Mouse (Mus musculus): ENCODE results near the gene Lmntd2. TPM values are rescaled to one million over a fixed set of nuclear protein-coding genes. Genes with fewer than 3 reads are reported as not detected.
A peak's percentile ranks its signal among the peaks of the same experiment; 100 is the strongest.

The Lmntd2 gene
- polyA plus RNA-seq, 1 experiment from 2014 or later, result 2.7 TPM

GRCm38 (mm10) chr7:141215101-141215879, 1.4 kb upstream of the Lmntd2 start, which contains the start of gene Rassf7:
Gene Rassf7, plus strand, starts transcription at chr7:141215860.
- peak; percentile 90 for ATAC-seq (ENCODE audit: low FRiP score, low TSS enrichment)
- Histone ChIP-seq H3K4me3 (ENCODE audit: low read depth, low read length) (peak within 1 kb of the TSS; percentile 60), H3K9me3 (ENCODE audit: control insufficient read depth, low read length) (no peaks in the 10 kb centered on the region), H3K27me3 (ENCODE audit: control insufficient read depth, insufficient read depth, low read length) (no peaks in the 10 kb centered on the region), H3K9ac (ENCODE audit: low read length) (peak within 1 kb of the TSS; percentile 79), H3K27ac (replicated peaks) (peak within 1 kb of the TSS; percentile 98), H3K4me2 (replicated peaks; ENCODE audit: low read depth) (peak within 1 kb of the TSS; percentile 95), H3K4me1 (replicated peaks; ENCODE audit: control insufficient read depth, insufficient read depth) (peaks cover 2% of the 10 kb centered on the region), H3K36me3 (ENCODE audit: control insufficient read depth, insufficient read depth, low read length) (no peaks in the 10 kb centered on the region)
- peak; percentile 100 for DNase-seq (ENCODE audit: low spot score)
- no peak for TF ChIP-seq EP300 (optimal IDR thresholded peaks at IDR 0.05)
- no peak for TF ChIP-seq CTCF (IDR thresholded peaks at IDR 0.05; ENCODE audit: low read depth)
- WGBS, result under 1% methylated on average over 37 of the region's 41 CpGs

- WGBS, result 60% methylated on average over 3 of the region's 3 CpGs
- H3K36me3 ChIP-seq (ENCODE audit: control insufficient read depth, insufficient read depth, low read length), result no peaks in the 10 kb centered on the region
- DNase-seq (ENCODE audit: low spot score) (no peak), ATAC-seq (ENCODE audit: low FRiP score, low TSS enrichment) (no peak)
- H3K9me3 ChIP-seq (ENCODE audit: control insufficient read depth, low read length), result no peaks in the 10 kb centered on the region
- TF ChIP-seq CTCF (IDR thresholded peaks at IDR 0.05; ENCODE audit: low read depth) (no peak), EP300 (optimal IDR thresholded peaks at IDR 0.05) (no peak)
- H3K27me3 ChIP-seq (ENCODE audit: control insufficient read depth, insufficient read depth, low read length), result no peaks in the 10 kb centered on the region
- no peak overlapping the region for H3K9ac ChIP-seq (ENCODE audit: low read length)
- no peak overlapping the region for H3K4me2 ChIP-seq (replicated peaks; ENCODE audit: low read depth)
- H3K4me3 ChIP-seq (ENCODE audit: low read depth, low read length), result no peak overlapping the region
- no peaks in the 10 kb centered on the region; the same call in none of the 2 replicates for H3K4me1 ChIP-seq (replicated peaks; ENCODE audit: control insufficient read depth, insufficient read depth)
- peak overlapping the region; percentile 76 for H3K27ac ChIP-seq (replicated peaks)
Measured at GRCm38 (mm10) chr7:141214310-141214709, 430 bp upstream of the Lmntd2 start.

- TF ChIP-seq CTCF (IDR thresholded peaks at IDR 0.05; ENCODE audit: low read depth) (no peak), EP300 (optimal IDR thresholded peaks at IDR 0.05) (peak; percentile 47)
- WGBS, result 57% methylated on average over 3 of the region's 3 CpGs
Measured at GRCm38 (mm10) chr7:141213133-141213532, 747 bp downstream of the Lmntd2 start.

GRCm38 (mm10) chr7:141210606-141211131, 3.2 kb downstream of the Lmntd2 start:
- WGBS, result 84% methylated on average over 14 of the region's 14 CpGs
- H3K9ac ChIP-seq (ENCODE audit: low read length), result no peak overlapping the region
- H3K36me3 ChIP-seq (ENCODE audit: control insufficient read depth, insufficient read depth, low read length), result no peaks in the 10 kb centered on the region
- no peak for ATAC-seq (ENCODE audit: low FRiP score, low TSS enrichment)
- no peak for DNase-seq (ENCODE audit: low spot score)
- H3K4me1 ChIP-seq (replicated peaks; ENCODE audit: control insufficient read depth, insufficient read depth), result no peaks in the 10 kb centered on the region; the same call in 1 of the 2 replicates
- H3K27me3 ChIP-seq (ENCODE audit: control insufficient read depth, insufficient read depth, low read length), result no peaks in the 10 kb centered on the region
- H3K4me2 ChIP-seq (replicated peaks; ENCODE audit: low read depth), result no peak overlapping the region
- no peak for TF ChIP-seq EP300 (optimal IDR thresholded peaks at IDR 0.05)
- no peak for TF ChIP-seq CTCF (IDR thresholded peaks at IDR 0.05; ENCODE audit: low read depth)
- H3K4me3 ChIP-seq (ENCODE audit: low read depth, low read length), result no peak overlapping the region
- no peaks in the 10 kb centered on the region for H3K9me3 ChIP-seq (ENCODE audit: control insufficient read depth, low read length)
- no peak overlapping the region for H3K27ac ChIP-seq (replicated peaks)

More at GRCm38 (mm10) chr7:141213133-141213532, 747 bp downstream of the Lmntd2 start:
- no peak overlapping the region for H3K4me2 ChIP-seq (replicated peaks; ENCODE audit: low read depth)
- no peaks in the 10 kb centered on the region for H3K9me3 ChIP-seq (ENCODE audit: control insufficient read depth, low read length)
- ATAC-seq (ENCODE audit: low FRiP score, low TSS enrichment) (no peak), DNase-seq (ENCODE audit: low spot score) (no peak)
- H3K36me3 ChIP-seq (ENCODE audit: control insufficient read depth, insufficient read depth, low read length), result no peaks in the 10 kb centered on the region
- peak overlapping the region; percentile 76 for H3K27ac ChIP-seq (replicated peaks)
- H3K9ac ChIP-seq (ENCODE audit: low read length), result no peak overlapping the region
- H3K4me1 ChIP-seq (replicated peaks; ENCODE audit: control insufficient read depth, insufficient read depth), result no peaks in the 10 kb centered on the region; the same call in none of the 2 replicates
- H3K27me3 ChIP-seq (ENCODE audit: control insufficient read depth, insufficient read depth, low read length), result no peaks in the 10 kb centered on the region
- no peak overlapping the region for H3K4me3 ChIP-seq (ENCODE audit: low read depth, low read length)

- 65% methylated on average over 12 of the region's 12 CpGs for WGBS
- Histone ChIP-seq H3K27me3 (ENCODE audit: control insufficient read depth, insufficient read depth, low read length) (no peaks in the 10 kb centered on the region), H3K27ac (replicated peaks) (no peak overlapping the region), H3K4me2 (replicated peaks; ENCODE audit: low read depth) (no peak overlapping the region), H3K4me1 (replicated peaks; ENCODE audit: control insufficient read depth, insufficient read depth) (no peaks in the 10 kb centered on the region; the same call in 1 of the 2 replicates), H3K9me3 (ENCODE audit: control insufficient read depth, low read length) (no peaks in the 10 kb centered on the region), H3K9ac (ENCODE audit: low read length) (no peak overlapping the region), H3K4me3 (ENCODE audit: low read depth, low read length) (no peak overlapping the region), H3K36me3 (ENCODE audit: control insufficient read depth, insufficient read depth, low read length) (no peaks in the 10 kb centered on the region)
- TF ChIP-seq EP300 (optimal IDR thresholded peaks at IDR 0.05) (no peak), CTCF (IDR thresholded peaks at IDR 0.05; ENCODE audit: low read depth) (no peak)
- DNase-seq (ENCODE audit: low spot score) (no peak), ATAC-seq (ENCODE audit: low FRiP score, low TSS enrichment) (no peak)
Measured at GRCm38 (mm10) chr7:141210137-141210536, 3.7 kb downstream of the Lmntd2 start.

GRCm38 (mm10) chr7:141209526-141209925, 4.4 kb downstream of the Lmntd2 start:
- no peak for DNase-seq (ENCODE audit: low spot score)
- no peak for ATAC-seq (ENCODE audit: low FRiP score, low TSS enrichment)
- Histone ChIP-seq H3K27ac (replicated peaks) (no peak overlapping the region), H3K9ac (ENCODE audit: low read length) (no peak overlapping the region), H3K4me2 (replicated peaks; ENCODE audit: low read depth) (no peak overlapping the region), H3K36me3 (ENCODE audit: control insufficient read depth, insufficient read depth, low read length) (no peaks in the 10 kb centered on the region), H3K4me1 (replicated peaks; ENCODE audit: control insufficient read depth, insufficient read depth) (no peaks in the 10 kb centered on the region), H3K27me3 (ENCODE audit: control insufficient read depth, insufficient read depth, low read length) (no peaks in the 10 kb centered on the region), H3K4me3 (ENCODE audit: low read depth, low read length) (no peak overlapping the region), H3K9me3 (ENCODE audit: control insufficient read depth, low read length) (no peaks in the 10 kb centered on the region)
- TF ChIP-seq CTCF (IDR thresholded peaks at IDR 0.05; ENCODE audit: low read depth) (no peak), EP300 (optimal IDR thresholded peaks at IDR 0.05) (no peak)
- WGBS, result 79% methylated on average over 3 of the region's 3 CpGs

Measured in stomach, postnatal 0 days (tissue).